Mouse (Mus musculus) myocyte (in vitro differentiated cells): ENCODE results near the gene Rnf220.

Source experiments
- MYOD1 ChIP-seq, 3 experiments: IDR thresholded peaks; one replicate each; pipeline ENCODE4 v1.6.1; 2011; ENCODE audit warnings: control low read depth in 2 of 3, low read depth in 2 of 3, mild to moderate bottlenecking in 2 of 3, moderate library complexity in 1 of 3; ENCODE audit not compliant: insufficient read length in 2 of 3, control insufficient read depth in 1 of 3
- POLR2A ChIP-seq: IDR thresholded peaks from one replicate; pipeline ENCODE4 v1.6.1; 2011; ENCODE audit warnings: low read depth, mild to moderate bottlenecking, control low read depth, moderate library complexity; ENCODE audit not compliant: insufficient read length
- TCF3 ChIP-seq: IDR thresholded peaks from one replicate; pipeline ENCODE4 v1.6.1; 2011; ENCODE audit warnings: low read depth, control low read depth; ENCODE audit not compliant: insufficient read length

DNA sequence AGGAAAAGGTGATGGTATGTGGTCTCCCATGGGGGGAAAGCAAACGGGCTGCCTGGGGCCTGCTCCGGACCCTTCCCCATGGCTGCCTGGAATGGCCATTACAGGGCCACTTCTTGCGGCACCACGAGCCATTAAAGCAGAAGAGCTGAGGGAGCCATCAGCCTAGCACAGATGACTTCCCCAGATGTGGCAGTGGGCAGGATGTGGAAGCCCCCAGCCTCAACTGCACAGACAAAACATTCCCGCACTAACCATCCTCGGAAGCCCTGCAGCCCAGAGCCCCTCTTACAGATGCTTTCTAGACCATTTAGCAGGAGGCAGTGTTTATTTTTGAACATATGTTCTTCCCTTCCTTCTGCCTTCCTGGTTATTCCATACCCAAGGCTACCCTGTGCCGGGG is 103.8 kb downstream of the Rnf220 start:
- TF ChIP-seq POLR2A, result no peak
- TF ChIP-seq MYOD1 (IDR thresholded peaks at IDR 0.05; ENCODE audit: control insufficient read depth in 1 of 3, insufficient read length in 2 of 3, low read depth in 2 of 3), result no peak
- TF ChIP-seq TCF3, result no peak
